Comparison of ENCODE assay signal across 8 mouse cellular contexts in the genomic region with DNA sequence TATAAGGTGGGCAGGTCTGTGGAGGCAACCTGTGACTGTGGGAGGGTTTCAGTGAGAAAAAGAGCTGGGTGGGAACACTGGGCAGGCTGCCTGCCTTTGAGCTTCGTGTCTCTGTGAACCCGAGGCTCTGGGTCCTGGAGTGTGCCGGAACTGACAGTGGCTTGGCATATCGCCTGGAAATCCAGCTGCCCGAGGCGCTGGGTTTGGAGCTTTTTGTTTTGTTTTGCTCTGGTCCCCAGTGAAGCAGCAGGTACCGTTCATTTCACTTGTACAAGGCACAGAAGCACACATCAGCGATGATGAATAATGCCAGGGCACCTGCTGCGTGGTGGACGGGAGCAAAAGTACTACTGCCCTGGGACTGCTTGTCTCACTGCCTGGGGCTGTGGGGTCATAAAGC. TPM values are rescaled to one million over a fixed set of nuclear protein-coding genes. Genes with fewer than 3 reads are reported as not detected.
DNase-seq lines count a peak whose midpoint lies in the region; ATAC-seq lines count a peak whose summit lies in the region.
"Had no signal": no experiment of that assay in that cellular context is flagged by ENCODE, and none has a peak within 500 bp of the region (broad histone marks: within the 10 kb centered on the region; RNA-seq: fewer than 3 reads in every experiment).

No protein-coding gene starts in this region.

- ATAC-seq in forebrain, embryonic 14.5 days = peak; percentile 72
- 0 out of 2 replicates have a peak, but pooled peaks have one; percentile 43 for ATAC-seq in midbrain, embryonic 16.5 days
- ATAC-seq in erythroid progenitor cell, adult 5-6 weeks (replicated peaks; ENCODE audit: low FRiP score, poor library complexity, severe bottlenecking) = no peak

- H3K27me3 ChIP-seq in forebrain, embryonic 14.5 days (replicated peaks; ENCODE audit: control insufficient read depth, insufficient read depth, low read length) = no peaks in the 10 kb centered on the region
- H3K27me3 ChIP-seq in midbrain, embryonic 16.5 days (ENCODE audit: control insufficient read depth, insufficient read depth, low read depth, low read length) = no peaks in the 10 kb centered on the region

- H3K9ac ChIP-seq in forebrain, embryonic 14.5 days (ENCODE audit: low read length) = peak overlapping the region; percentile 26; the same call in 1 of the 2 replicates
- 0 out of 2 replicates have a peak overlapping the region, but pooled peaks have one; percentile 3 for H3K9ac ChIP-seq in midbrain, embryonic 16.5 days (ENCODE audit: low read depth, low read length)

- H3K27ac ChIP-seq in forebrain, embryonic 14.5 days (ENCODE audit: low read depth, low read length) = peak overlapping the region; percentile 70
- peak overlapping the region; percentile 51; the same call in 1 of the 2 replicates for H3K27ac ChIP-seq in midbrain, embryonic 16.5 days (ENCODE audit: low read length)
- H3K27ac ChIP-seq: macrophage had no signal

- H3K9me3 ChIP-seq in forebrain, embryonic 14.5 days (replicated peaks; ENCODE audit: control insufficient read depth, low read length) = no peaks in the 10 kb centered on the region
- H3K9me3 ChIP-seq in midbrain, embryonic 16.5 days (replicated peaks; ENCODE audit: control insufficient read depth, low read length, poor library complexity, severe bottlenecking) = no peaks in the 10 kb centered on the region

- peak; percentile 34 for DNase-seq in 416B (ENCODE audit: low read depth)
- DNase-seq in adrenal gland, adult 18-20 months (ENCODE audit: low spot score in 2 of 2) = peak; percentile 41
- DNase-seq in forebrain, embryonic 14.5 days (ENCODE audit: low spot score) = peak; percentile 90
- peak; percentile 88 to 90 for DNase-seq in heart, postnatal 10 days
- peak; percentile 62 to 63 for DNase-seq in layer of hippocampus, postnatal 36 days

- H3K4me1 ChIP-seq in forebrain, embryonic 14.5 days (ENCODE audit: control insufficient read depth, insufficient read depth, low read length) = peaks cover 22% of the 10 kb centered on the region
- H3K4me1 ChIP-seq in midbrain, embryonic 16.5 days (ENCODE audit: control insufficient read depth, insufficient read depth, low read length) = peaks cover 37% of the 10 kb centered on the region

- no peaks in the 10 kb centered on the region for H3K36me3 ChIP-seq in forebrain, embryonic 14.5 days (ENCODE audit: control insufficient read depth, insufficient read depth, low read length)
- no peaks in the 10 kb centered on the region for H3K36me3 ChIP-seq in midbrain, embryonic 16.5 days (ENCODE audit: control insufficient read depth, insufficient read depth, low read length)

- intact Hi-C loops in heart, postnatal 10 days (cut with DNase I) = no loop called here

- 0 out of 2 replicates have a peak overlapping the region, but pooled peaks have one; percentile 12 for H3K4me2 ChIP-seq in forebrain, embryonic 14.5 days (ENCODE audit: low read length)
- no peak overlapping the region for H3K4me2 ChIP-seq in midbrain, embryonic 16.5 days (ENCODE audit: low read length)

- no peak overlapping the region for H3K4me3 ChIP-seq in forebrain, embryonic 14.5 days (ENCODE audit: low read depth, low read length)
- H3K4me3 ChIP-seq in midbrain, embryonic 16.5 days (ENCODE audit: low read depth, low read length) = no peak overlapping the region

- 20% methylated on average over 10 of the region's 10 CpGs for WGBS in forebrain, embryonic 14.5 days
- 44% methylated on average over 10 of the region's 10 CpGs for WGBS in midbrain, embryonic 16.5 days

RNA-seq across cellular contexts. Expression of gene Galnt2, which starts 26.2 kb away (rescaled TPM):
- total RNA-seq in adrenal gland, adult 18-20 months (2021) = 10 to 100 TPM; 54.3 to 63.6 TPM
- 44.3 and 49.9 TPM in 2 replicates for polyA plus RNA-seq in forebrain, embryonic 14.5 days (2014; fragmentation: Nextera tagmentation; extraction: Ambion mirVana)
- 10 to 100 TPM; 45.6 to 51.4 TPM for total RNA-seq in heart, postnatal 10 days (2021)
- total RNA-seq in layer of hippocampus, postnatal 36 days (2021) = 10 to 100 TPM; 32.6 to 45.9 TPM
- polyA plus RNA-seq in midbrain, embryonic 16.5 days (2015; fragmentation: Nextera tagmentation; extraction: Ambion mirVana) = 45.7 and 49.0 TPM in 2 replicates
- total RNA-seq in erythroid progenitor cell, adult 5-6 weeks (2015; ENCODE audit: low replicate concordance) = 25.2 TPM in 1 of 2 replicates, not detected in the other
- 15.5 TPM in 1 of 2 replicates, not detected in the other for total RNA-seq in erythroid progenitor cell, adult 5-6 weeks (2017; ENCODE audit: low replicate concordance)

Comparison
In these comparisons a context has a peak if more than half of its experiments do, and no peak if none do; other contexts are left out.
1. DNase-seq: peak in every context shown above with its lines; median percentile 90 in forebrain, embryonic 14.5 days; 89 in heart, postnatal 10 days; 62 in layer of hippocampus, postnatal 36 days; 41 in adrenal gland, adult 18-20 months; 34 in 416B.